ENCODE assay signal across 9 mouse cellular contexts in genomic region chr1:136832305-136833152, GRCm38 (mm10).
DNase-seq lines count a peak whose midpoint lies in the region; ATAC-seq lines count a peak whose summit lies in the region.
"Had no signal": no experiment of that assay in that cellular context is flagged by ENCODE, and none has a peak within 500 bp of the region (broad histone marks: within the 10 kb centered on the region; RNA-seq: fewer than 3 reads in every experiment).

No protein-coding gene starts in this region.

- peak; percentile 15 for DNase-seq in adrenal gland, adult 2 months
- DNase-seq in adrenal gland, adult 18-20 months (ENCODE audit: low spot score in 2 of 2), result no peak
- peak; percentile 39 for DNase-seq in retina, postnatal 1 day
- no peak for DNase-seq in retina, embryonic 14.5 days (ENCODE audit: low spot score)
- no peak for DNase-seq in gastrocnemius, adult 8-10 months (ENCODE audit: low spot score in 2 of 2)

- no peaks in the 10 kb centered on the region for H3K4me1 ChIP-seq in hindbrain, embryonic 16.5 days (ENCODE audit: control insufficient read depth, insufficient read depth, low read depth, low read length)
- peaks cover 4% of the 10 kb centered on the region; the same call in 1 of the 2 replicates for H3K4me1 ChIP-seq in hindbrain, embryonic 13.5 days (replicated peaks)
- no peaks in the 10 kb centered on the region for H3K4me1 ChIP-seq in liver, embryonic 12.5 days

- no peak overlapping the region for H3K4me3 ChIP-seq in hindbrain, embryonic 16.5 days (ENCODE audit: low read length)
- no peak overlapping the region for H3K4me3 ChIP-seq in hindbrain, embryonic 13.5 days
- no peak overlapping the region for H3K4me3 ChIP-seq in liver, embryonic 12.5 days
- H3K4me3 ChIP-seq: hindbrain, embryonic 10.5 days had no signal

- H3K9ac ChIP-seq in hindbrain, embryonic 16.5 days (ENCODE audit: low read depth, low read length), result no peak overlapping the region
- no peak overlapping the region for H3K9ac ChIP-seq in hindbrain, embryonic 13.5 days
- no peak overlapping the region for H3K9ac ChIP-seq in liver, embryonic 12.5 days

- H3K27ac ChIP-seq in hindbrain, embryonic 16.5 days (ENCODE audit: low read depth, low read length), result no peak overlapping the region
- H3K27ac ChIP-seq in hindbrain, embryonic 13.5 days, result no peak overlapping the region
- no peak overlapping the region for H3K27ac ChIP-seq in liver, embryonic 12.5 days
- H3K27ac ChIP-seq: hindbrain, embryonic 10.5 days had no signal

- ATAC-seq in hindbrain, embryonic 16.5 days, result 0 out of 2 replicates have a peak, but pooled peaks have one; percentile 27
- no peak for ATAC-seq in hindbrain, embryonic 13.5 days (ENCODE audit: low FRiP score)
- ATAC-seq in liver, embryonic 12.5 days, result no peak

- no peaks in the 10 kb centered on the region for H3K27me3 ChIP-seq in hindbrain, embryonic 16.5 days (replicated peaks; ENCODE audit: control insufficient read depth, insufficient read depth, low read length)
- no peaks in the 10 kb centered on the region for H3K27me3 ChIP-seq in hindbrain, embryonic 13.5 days
- no peaks in the 10 kb centered on the region for H3K27me3 ChIP-seq in liver, embryonic 12.5 days (replicated peaks)

- no peaks in the 10 kb centered on the region for H3K9me3 ChIP-seq in hindbrain, embryonic 16.5 days (ENCODE audit: control insufficient read depth, low read length)
- H3K9me3 ChIP-seq in hindbrain, embryonic 13.5 days, result no peaks in the 10 kb centered on the region
- H3K9me3 ChIP-seq in liver, embryonic 12.5 days (replicated peaks), result no peaks in the 10 kb centered on the region
- H3K9me3 ChIP-seq: hindbrain, embryonic 10.5 days had no signal

- 44% methylated on average over 12 of the region's 12 CpGs for WGBS in hindbrain, embryonic 16.5 days
- WGBS in hindbrain, embryonic 13.5 days, result 48% methylated on average over 12 of the region's 12 CpGs
- 78% methylated on average over 12 of the region's 12 CpGs for WGBS in liver, embryonic 12.5 days (ENCODE audit: insufficient replicate concordance)

- no peaks in the 10 kb centered on the region for H3K36me3 ChIP-seq in hindbrain, embryonic 16.5 days (ENCODE audit: control insufficient read depth, insufficient read depth, low read length)
- no peaks in the 10 kb centered on the region for H3K36me3 ChIP-seq in hindbrain, embryonic 13.5 days
- H3K36me3 ChIP-seq in liver, embryonic 12.5 days, result no peaks in the 10 kb centered on the region
- H3K36me3 ChIP-seq: hindbrain, embryonic 10.5 days had no signal

- 0 out of 2 replicates have a peak overlapping the region, but pooled peaks have one; percentile 21 for H3K4me2 ChIP-seq in hindbrain, embryonic 16.5 days (ENCODE audit: low read length)
- H3K4me2 ChIP-seq in hindbrain, embryonic 13.5 days, result no peak overlapping the region
- no peak overlapping the region for H3K4me2 ChIP-seq in liver, embryonic 12.5 days

Comparison
In these comparisons a context has a peak if more than half of its experiments do, and no peak if none do; other contexts are left out.
1. DNase-seq: peak in adrenal gland, adult 2 months (single experiment) and retina, postnatal 1 day (single experiment); none in adrenal gland, adult 18-20 months (0 of 2), retina, embryonic 14.5 days (single experiment) and gastrocnemius, adult 8-10 months (0 of 2).